Mouse (Mus musculus): ENCODE measurements around the gene Tmem106c.

Tmem106c gene

GRCm38 (mm10) chr15:98002113-98002990, 38.4 kb downstream of the Tmem106c start:
- peak in 1 of 2 experiments; percentile 49 for DNase-seq

DNA sequence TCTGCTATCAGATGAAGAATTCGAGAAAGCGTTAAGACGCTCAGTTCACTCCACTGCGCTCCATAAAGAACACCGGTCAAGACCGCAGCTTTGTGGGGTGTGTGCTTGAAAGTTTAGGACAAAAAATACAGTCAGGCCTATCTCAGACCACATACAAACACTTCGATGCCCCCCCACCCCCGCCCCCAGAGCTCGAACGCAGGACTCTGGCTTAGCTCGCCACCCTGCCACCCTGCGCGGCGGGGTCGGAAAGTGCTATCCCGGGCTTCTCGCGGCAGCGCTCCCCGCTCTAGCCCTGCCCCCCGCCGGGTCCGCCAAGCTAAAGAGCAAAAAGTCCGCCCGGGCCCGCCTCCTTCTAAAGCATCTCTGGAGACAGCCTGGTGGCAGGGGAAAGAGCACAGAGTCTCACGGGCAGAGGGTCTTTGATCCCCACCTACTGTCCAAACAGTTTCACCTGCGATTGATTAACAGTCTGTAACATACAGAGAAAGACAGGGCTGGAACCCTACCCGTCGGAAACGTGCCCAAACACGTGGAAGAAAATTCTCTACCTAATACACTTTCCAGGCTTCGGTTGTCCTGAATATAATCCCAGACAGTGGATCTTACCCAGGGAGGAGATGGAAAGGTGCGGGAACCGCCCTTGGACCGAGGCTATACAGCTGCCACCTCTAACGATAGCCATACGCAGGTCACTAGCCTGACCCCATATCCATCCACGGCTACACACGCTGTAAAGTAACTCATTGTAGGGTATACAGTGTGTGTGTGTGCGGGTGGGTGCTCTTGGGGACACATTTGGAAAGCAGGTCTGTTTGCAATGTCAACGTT, 39.2 kb downstream of the Tmem106c start:
- peak in 1 of 2 experiments; percentile 54 for DNase-seq

- DNase-seq = peak; percentile 43 to 47
These were observed 40.1 kb downstream of the Tmem106c start, which contains the start of gene Col2a1 for GRCm38 (mm10) chr15:98003822-98004739. Gene Col2a1 (minus strand): TSS chr15:98004695.

- no peak for DNase-seq
These were observed 40.8 kb downstream of the Tmem106c start for GRCm38 (mm10) chr15:98004740-98005159.

GRCm38 (mm10) chr15:98005181-98005580, 41.2 kb downstream of the Tmem106c start:
- DNase-seq = no peak

- DNase-seq = no peak
These were observed 48.8 kb downstream of the Tmem106c start for GRCm38 (mm10) chr15:98012810-98013209.

DNA sequence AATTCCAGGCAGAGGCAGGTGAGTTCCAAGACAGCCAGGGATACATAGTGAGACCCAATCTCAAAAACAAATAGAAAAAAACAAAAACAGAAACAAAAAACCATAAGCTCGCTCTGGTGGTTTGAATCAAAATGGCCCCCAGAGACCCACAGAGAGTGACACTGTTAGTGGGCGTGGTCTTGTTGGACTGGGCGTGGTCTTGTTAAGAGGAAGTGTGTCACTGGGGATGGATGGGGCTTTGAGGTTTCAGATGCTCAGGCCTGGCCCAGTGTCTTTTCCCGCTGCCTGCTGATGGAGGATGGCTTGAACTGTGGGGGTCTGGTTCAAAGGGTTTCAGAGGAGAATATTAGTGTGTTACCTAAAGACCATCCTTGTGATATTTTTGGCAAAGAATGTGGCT, 53.9 kb downstream of the Tmem106c start:
- DNase-seq = no peak

DNA sequence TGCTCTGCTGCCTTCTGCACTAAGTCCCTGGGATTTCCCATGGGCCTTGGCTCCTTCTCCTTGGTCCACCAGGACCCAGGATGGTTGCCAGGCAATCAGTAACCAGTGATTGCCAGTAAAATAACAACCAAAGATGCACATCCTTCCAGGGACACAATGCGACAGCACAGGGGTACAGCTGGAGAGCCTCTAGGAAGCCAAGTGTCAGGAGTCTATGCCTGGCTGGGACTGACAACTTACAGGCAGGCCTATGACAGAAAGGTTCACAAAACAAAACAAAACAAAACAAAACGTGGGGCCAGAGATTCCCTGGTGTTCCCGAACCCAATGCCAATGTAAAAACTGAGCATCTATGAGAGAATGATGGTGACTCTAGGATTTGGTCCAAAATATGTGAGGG, 55.0 kb downstream of the Tmem106c start:
- DNase-seq = peak in 1 of 2 experiments; percentile 48

Measured in cerebellum, postnatal 10 days (tissue).